Mouse (Mus musculus) E14TG2a.4 (cell line): ENCODE data around the gene Birc7.

Experiments
- CTCF ChIP-seq: conservative IDR thresholded peaks from 2 replicates; pipeline ENCODE4 v1.5.1; 2014; ENCODE audit warnings: low read length
- NANOG ChIP-seq: IDR thresholded peaks from 2 replicates; pipeline ENCODE4 v1.6.1; 2014; ENCODE audit warnings: borderline replicate concordance, low read length, mixed read lengths

DNA sequence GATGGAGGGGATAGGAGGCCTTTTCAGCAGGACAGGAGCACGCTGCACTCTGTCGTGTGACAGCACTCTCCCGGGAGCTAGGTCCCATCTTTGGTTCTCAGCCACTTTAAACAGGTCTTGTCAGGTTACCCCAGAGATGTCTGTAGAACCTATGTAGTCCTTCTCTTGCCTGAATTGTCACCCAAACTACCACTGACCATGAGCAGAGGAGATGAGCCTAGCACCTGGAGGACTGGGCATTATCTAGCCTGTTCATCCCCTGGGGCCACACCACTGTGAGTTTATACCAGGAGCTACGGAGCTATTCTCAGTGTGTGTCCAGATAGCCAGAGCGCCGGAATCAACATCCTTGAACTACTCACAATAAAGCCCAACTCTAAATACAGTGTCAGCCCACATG is 31.0 kb upstream of the Birc7 start:
- TF ChIP-seq NANOG = no peak
- TF ChIP-seq CTCF = no peak
